Mouse (Mus musculus) embryo, embryonic 10.5 days (tissue): ENCODE measurements around the gene Ttpal.

ENCODE experiments used
- DNase-seq: peaks from one replicate; pipeline ENCODE4 v3.0.0-alpha.2; 2015; ENCODE audit warnings: low spot score

The Ttpal gene

DNA sequence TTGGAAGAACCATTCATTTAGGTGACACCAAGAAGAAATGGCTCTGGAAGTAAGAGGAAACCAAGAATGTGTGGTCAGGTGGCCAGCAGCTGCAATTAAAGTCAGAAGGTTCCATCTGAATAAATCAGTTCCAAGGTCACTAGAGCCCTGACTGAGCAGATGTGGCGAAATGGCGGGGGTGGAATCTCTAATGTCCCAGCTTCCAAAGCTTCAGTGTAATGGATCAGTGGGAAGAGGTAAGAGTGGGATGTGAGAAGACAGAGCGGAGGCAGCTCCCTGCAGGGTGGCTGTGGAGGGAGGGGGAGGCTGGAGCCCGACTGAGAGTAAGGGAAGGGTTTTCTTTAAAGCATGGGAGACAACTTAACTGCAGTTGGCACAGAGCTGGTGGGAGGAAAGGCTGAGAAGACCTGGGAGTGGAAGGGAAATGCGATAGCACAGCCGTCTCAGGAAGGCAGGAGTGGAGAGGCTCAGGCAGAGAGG, 59.3 kb downstream of the Ttpal start:
- DNase-seq: peak; percentile 30

DNA sequence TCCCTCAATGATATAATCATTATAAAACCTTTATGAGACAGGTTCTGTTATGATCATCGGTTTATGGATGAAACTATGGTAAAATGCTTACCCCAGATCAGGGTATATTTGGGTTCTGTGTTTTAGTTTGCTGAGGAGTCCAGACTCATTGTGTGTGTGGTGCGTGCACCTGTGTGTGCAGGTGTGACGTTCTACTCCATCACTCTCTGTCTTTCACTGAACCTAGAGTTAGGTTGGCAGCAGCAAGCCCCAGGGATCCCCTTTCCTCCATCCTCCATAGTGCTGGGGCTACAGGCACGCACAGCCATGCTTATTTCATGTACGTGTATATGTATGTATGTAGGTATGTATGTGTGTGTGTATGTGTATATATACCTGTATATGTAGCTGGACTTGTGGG, 60.0 kb downstream of the Ttpal start:
- DNase-seq: no peak

DNA sequence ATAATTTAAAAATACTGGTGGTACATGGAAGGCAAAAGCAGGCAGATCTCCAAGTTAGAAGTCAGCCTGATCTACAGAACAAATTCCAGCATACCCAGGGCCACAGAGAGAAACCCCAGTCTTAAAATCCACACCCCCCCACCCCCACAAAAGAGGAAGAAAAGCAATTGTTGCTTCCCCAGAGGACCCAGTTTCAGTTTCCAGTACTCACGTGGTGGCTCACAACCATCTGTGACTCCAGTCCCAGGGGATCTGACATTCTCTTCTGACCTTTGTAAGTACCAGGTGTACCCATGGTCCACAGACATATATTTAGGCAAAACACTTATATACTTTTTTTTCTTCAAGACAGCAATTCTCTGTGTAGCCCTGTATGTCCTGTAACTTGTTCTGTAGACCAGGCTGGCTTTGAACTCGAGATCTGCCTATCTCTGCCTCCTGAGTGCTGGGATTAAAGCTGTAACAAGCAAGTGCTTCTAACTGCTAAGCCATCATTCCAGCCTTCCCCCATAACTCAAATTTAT, 60.6 kb downstream of the Ttpal start:
- no peak for DNase-seq

GRCm38 (mm10) chr2:163663930-163664329, 61.8 kb downstream of the Ttpal start:
- no peak for DNase-seq

DNA sequence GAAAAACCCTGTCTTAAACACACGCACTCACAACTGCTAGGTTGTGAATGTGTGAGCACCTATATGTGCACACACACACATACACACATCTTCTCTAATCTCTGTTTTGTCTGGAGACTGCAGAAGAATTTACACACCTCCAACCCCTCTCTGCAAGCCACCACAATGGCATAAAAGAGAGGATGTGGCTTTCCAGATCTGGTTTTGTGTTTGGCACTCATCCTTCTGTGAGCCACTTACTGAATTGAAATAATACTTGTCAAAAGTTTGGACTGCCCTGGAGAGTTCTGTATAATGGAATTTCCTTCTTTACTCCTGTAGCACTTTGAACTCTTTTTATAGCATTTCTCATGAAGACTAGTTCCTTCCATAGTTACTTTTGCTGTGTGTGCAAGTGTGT, 64.9 kb downstream of the Ttpal start:
- no peak for DNase-seq
